Mouse (Mus musculus) kidney, adult 18-20 months (tissue): Measurements from ENCODE around the gene Ppp1r3f.
A peak's percentile ranks its signal among the peaks of the same experiment; 100 is the strongest.

ENCODE experiments used
- DNase-seq: peaks from one replicate; pipeline ENCODE4 v3.0.0; 2021

Ppp1r3f gene

DNA sequence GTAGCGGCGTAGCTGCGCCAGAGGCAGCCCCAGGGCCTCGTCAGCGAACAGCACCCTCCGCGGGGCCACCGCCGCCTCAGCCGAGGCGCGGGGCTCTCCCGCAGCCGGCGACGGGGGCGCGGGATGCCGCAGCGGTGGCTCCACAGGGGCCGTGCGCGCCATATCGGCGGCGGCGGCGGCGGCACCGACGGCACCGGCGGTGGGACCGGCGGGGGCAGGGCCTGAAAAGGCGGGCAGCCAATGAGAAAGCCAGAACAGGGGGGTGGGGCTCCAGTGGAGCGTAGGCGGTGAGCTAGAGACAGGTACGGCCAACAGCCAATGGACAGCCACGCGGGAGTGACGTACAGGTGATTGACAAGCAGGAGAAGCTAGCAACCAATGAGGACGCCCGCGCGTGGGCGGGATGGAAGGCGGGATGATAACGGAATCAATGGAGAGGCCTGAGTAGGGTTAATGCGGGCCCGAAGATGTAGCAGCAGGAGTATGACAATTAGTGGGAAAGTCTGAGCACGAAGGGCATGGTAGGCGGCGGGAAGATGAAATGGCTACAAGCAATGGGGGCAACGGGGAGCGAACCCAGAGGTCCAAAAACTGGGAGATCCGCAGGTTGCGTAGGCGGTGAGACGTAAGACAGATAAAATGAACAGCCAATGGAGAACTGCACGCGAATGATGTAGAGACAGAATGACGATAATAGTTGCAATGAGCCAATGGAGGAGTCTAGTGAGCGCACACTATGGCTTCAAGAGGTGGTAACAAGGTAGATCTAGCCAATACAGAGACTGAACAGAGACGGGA, at the start of gene Ppp1r3f:
Gene Ppp1r3f (minus strand): TSS at position 197 of the 798 bp plus-strand sequence.
- peak; percentile 90 for DNase-seq

DNA sequence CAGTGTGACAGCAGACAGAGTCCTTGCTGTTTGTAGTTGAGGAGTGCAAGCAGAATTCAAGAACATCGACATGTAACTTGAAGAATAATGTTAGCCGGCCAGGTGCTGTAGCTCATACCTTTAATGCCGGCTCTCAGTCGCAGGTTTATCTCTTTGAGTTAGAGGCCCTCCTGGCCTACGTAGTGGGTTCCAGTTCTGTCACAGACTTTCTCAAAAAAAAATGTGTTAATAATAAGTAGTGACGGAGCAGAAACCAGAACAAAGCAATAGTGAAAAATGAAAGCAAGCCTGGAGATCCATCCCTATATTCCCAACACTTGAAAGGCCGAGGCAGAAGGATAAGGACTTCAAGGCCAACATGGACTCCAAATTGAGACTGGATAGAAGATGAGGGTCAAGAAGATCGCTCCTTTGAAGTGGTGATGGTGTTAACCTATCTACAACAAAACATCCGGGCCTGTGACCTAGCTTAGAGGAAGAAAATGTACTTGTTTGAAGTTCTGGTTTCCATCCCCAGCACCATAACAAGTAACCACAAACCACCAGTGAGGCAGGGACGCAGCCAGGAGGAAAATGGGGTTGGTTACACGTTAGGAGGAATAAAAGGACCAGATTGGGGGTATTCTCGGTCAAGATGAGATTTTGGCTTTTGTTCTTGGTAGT, 43.9 kb upstream of the Ppp1r3f start:
- no peak for DNase-seq

DNA sequence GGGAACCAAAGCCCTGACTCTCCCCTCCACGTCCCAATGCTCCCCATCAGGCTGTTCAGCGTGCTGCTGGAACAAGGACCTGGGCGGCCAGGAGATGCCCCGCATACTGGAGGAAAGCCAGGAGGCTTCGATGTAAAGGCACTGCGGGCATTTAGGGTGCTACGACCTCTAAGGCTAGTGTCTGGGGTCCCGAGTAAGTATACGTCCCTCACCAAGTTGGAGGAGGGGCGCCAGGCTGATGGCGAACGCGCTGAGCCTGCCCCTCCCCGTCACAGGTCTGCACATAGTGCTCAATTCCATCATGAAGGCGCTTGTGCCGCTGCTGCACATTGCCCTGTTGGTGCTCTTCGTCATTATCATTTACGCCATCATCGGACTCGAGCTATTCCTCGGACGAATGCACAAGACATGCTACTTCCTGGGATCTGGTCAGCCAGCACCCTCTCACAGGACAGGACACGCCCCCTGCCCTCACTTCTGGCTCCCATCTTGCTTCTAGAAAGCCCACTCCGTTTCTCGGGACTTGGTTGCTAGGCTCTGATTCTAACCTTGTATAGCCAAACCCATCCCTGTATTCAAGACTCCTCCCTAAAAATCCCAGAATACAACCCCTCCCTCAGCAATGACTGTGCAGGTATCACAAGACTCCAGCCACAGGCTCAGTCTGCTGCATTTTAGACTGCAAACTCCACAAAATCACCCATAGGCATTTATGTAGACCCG, 36.6 kb upstream of the Ppp1r3f start:
- no peak for DNase-seq

DNA sequence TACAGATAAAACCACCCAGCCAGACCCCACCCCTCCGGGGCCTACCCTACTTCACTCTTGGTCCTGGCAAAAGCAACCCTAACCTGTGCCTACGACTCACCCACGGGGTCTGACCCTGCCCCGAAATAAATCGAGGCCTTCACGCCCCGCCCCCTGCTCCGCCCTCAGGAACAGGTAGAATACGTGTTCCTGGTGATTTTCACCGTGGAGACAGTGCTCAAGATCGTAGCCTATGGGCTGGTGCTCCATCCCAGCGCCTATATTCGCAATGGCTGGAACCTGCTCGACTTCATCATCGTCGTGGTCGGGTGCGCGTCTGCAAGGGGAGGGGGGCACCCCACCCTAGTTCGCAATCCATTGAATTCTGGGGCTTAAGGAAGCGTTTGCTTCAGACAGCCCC, 36.0 kb upstream of the Ppp1r3f start:
- no peak for DNase-seq

DNA sequence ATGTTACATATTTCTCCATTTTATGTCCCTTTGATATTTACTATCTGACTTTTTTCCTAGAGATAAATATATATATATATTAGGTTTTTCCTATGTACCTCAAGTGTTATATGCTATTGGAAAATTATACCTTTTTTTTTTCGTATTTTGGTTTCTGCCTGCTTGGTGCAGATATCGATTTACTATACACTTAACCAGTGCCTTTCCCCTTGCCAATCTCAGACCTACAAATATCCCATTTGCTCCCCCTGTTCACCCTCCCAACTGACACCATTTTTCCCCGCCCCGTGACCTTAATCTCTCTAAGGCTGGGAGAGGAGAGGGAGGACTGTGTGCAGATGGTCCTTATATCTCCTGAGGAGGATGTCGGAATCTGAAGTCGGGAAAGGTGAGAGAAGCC, 32.7 kb upstream of the Ppp1r3f start, which contains the start of gene Cacna1f:
Gene Cacna1f (plus strand): TSS at position 301 of the 400 bp plus-strand sequence.
- DNase-seq: no peak

DNA sequence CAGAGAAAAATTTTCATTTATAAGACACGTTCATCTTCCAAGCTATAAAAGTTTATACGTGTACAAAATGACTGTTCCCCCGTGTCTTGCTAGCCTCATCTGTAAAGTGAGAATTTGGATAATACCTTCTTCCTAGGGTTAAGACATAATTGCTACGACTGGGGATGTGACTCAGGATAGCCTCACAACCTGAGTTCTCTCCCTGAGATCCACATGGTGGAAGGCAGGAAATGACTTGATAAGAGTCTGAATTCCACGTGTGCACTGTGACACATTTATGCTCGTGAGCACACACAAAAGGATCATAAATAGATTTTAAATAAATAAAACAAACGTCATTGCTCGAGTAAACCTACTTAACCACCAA, 31.5 kb upstream of the Ppp1r3f start:
- no peak for DNase-seq

DNA sequence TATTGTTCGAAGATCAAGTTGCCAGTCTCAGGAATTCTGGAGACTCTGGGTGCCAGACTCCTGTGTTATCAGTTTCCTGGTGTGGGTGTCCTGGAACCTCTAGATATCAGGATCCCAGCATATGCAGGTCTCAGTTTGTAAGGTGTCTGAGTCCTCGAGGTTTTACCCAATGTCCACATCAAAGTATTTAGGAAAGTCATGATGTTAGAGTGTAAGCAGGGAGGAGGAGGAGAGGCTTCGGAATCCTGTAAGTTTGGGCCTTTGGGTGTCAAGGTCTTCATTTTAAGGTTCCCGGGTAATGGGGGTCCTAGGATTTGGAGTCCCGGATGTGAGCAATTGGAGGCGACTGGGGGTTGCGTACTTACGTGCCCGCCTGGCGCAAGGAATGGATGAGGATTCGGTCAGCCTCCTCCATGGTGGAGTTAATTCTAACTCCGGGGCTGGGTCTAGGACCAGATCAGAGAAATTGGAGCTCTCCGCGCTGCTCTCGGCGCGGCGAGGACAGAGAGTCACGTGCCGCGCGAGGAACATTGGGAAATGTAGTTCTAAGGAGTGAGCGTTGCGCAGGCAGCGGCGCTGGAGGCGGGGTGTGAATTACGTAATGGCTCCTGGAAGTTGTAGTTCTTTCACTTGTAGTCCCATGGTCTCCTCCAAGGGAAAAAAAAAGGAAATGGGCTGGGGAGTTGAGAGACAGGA, 30.9 kb upstream of the Ppp1r3f start, which contains the start of gene Ccdc22:
Gene Ccdc22 (minus strand): TSS at position 639 of the 696 bp plus-strand sequence.
- DNase-seq: peak; percentile 84

DNA sequence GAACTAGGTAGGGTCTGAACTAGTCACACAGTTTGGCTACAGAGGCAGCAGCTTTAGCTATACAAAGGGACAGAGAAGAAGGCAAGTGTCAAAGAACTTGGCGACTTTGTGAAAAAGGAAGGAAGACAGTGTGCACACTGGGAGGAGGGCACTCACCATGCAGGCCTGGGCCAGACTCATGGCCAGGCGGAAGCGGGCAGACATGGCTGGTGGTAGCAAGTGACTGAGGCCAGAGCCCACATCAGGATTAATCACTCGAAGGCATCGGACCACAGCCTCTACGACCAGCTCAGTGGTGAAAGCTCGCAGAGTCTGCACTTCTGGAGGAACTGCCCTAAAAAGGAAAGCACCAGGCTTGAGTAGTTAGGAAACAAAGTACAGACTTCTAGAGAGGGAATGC, 29.9 kb upstream of the Ppp1r3f start:
- DNase-seq: no peak

DNA sequence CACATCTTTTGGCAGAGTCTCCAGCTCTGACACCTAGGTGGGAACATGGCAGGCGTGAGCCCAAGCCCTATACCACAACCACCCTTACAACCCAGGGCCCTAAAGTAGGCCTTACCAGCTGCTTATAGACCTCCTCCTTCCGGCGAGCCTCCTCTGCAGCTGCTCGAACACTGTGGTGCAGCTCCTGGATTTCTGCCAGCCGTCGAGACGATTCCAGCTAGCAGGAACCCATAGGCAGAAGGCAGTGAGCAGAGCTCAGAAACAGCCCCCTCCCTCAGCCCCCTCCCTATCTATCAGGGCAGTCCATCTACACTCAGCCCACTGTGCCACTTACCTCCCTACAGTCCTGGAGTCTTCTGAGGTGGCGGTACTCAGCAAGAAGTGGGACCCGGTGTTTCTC, 21.3 kb upstream of the Ppp1r3f start:
- no peak for DNase-seq

DNA sequence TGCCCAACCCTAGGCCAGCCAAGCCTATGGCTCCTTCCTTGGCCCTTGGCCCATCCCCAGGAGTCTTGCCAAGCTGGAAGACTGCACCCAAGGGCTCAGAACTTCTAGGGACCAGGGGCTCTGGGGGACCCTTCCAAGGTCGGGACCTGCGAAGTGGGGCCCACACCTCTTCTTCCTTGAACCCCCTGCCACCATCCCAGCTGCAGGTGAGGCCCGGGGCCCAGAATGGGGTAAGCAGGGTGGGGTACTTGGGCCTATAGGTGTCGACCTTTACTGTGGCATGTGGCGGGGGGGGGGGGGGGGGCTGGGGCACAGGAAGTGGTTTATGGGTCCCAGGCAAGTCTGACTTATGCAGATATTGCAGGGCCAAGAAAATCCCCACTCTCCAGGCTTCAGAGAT, 12.3 kb upstream of the Ppp1r3f start:
- no peak for DNase-seq

DNA sequence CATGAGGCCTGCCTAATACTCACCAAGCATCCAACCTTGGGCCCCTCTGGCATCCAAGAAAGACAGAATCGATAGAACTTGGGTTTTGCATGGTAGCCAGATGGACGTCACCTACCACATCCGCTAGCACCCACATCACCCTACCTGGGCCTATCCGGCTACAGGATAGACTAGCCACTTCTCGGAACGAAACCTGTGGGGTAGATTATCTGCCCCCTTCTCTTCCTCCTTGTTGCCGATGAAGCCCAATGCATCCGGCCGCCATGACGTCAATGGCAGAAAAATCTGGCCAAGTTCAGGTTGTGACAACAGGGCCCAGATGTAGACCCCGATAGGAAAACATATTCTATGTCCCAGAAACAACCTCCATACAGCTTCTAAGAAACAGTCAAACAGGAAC, 9.8 kb upstream of the Ppp1r3f start:
- DNase-seq: no peak

DNA sequence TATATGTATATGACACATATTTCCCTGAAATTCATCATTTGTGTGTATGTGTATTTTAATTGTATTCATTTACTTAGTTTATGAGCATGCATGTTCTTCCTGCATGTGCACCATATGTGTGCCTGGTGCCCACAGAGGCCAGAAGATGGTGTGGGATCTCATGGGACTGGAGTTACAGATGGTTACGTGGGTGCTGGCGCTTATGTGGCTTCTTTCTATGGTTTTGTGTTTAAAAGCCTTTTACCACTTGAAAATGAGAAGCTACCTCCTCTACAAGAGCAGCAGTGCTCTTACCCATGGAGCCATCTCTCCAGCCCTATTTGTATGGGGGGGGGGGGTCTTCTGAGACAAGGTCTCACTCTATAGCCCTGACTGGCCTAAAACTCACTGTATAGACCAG, 7.1 kb upstream of the Ppp1r3f start:
- DNase-seq: no peak

DNA sequence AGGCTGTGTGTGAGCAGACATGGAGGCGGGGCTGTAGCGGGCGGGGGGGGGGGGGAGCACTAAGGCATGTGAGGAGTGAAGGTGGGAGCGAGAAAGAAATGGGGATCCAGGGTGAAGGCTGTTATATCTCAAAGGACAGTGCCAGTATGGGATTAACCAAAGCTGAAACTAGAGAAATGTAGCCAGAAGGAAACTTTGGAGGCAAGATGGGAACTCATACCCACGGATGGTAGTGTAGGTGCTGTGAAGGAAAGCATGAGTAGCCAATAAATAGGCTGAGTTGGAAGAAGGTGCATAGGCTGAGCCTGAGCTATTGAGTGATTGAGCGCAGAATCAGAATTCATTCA, 775 bp upstream of the Ppp1r3f start:
- DNase-seq: no peak

DNA sequence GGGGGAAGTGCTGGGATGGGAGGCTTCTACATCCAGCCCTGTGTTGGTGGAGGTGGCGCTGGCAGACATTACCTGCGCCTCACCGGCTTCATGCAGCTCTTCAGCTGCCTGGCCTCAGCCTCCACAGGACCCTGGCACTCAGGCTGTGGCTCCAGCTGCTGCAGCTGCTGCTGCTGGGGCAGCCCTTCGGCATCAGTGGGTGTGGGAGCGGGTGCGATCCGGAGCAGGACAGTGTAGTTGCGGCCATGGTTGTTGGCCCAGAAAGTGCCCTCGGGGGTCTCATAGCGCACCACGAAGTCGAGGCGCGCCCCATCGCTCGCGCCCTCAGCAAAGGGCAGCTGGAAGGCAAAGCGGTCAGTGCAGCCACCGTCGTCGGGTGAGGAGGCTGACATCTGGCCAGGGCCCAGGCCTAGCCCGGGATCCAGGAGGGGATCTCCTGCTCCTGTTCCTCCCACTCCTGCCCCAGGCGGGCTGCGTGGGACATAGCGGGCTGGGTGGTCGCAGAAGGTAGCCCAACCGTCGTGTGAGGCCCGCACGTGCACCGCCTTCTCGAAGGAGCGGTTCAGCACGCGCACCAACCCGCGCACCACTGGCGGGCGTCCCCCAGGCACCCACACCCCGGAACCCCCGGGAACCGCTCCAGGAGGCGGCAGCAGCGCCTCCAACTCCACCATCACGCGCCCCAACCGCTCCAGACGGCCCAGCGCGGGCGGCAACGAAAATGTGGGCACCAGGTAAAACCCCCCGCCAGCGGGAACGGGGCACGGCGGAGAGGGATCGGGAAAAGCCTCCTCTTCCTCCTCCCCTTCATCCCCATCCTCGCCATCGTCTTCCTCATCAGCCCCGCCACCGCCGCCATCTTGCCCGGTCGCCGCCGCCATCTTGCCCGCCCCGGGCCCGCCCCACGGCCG, 652 bp downstream of the Ppp1r3f start, which contains the start of gene Foxp3:
Gene Foxp3 (plus strand): TSS at position 469 of the 911 bp plus-strand sequence.
- DNase-seq: peak; percentile 16

DNA sequence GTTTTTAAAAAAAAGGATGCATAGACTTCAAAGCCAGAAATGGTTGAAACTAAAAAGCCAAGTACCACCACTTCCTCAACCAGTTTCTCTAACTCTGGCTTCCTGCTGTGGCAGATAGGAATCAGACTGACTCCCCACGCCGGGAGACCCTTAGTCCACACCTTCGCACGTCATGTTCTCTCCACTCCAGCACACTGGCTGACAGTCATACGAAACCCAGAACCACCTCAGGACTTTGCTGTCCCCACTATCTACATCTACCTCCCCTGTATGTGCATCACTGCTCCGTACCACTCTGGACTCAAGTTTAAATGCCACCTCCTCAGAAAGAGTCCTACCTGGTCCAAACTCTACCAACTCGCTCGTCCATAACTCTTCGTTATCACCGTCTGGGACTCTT, 1.6 kb downstream of the Ppp1r3f start:
- DNase-seq: no peak

DNA sequence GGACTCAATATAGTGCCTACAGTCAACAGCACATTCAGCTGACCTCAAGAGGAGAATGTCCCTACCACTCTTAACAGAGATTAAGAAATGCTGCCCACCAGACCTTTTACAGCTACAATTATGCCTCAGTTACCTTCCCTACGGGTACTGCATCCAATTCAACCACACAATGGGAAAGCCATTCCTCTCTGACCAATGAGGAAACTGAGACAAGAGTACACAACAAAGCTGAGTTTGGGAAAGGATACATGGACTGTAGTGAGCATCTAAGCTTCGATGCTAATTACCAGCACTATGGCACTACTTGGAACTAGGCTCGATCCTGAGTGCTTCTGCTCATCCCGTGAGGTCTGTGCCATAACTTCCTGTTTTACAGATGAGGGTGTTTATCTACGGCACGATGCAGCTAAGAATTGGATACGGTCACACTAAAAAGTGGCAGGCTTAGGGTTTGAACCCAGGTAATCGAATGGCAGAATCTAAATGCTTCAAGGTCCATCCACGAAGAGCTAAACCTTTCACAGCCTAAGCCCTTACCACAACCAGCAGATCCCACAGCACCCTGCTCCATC, 2.4 kb downstream of the Ppp1r3f start:
- no peak for DNase-seq

DNA sequence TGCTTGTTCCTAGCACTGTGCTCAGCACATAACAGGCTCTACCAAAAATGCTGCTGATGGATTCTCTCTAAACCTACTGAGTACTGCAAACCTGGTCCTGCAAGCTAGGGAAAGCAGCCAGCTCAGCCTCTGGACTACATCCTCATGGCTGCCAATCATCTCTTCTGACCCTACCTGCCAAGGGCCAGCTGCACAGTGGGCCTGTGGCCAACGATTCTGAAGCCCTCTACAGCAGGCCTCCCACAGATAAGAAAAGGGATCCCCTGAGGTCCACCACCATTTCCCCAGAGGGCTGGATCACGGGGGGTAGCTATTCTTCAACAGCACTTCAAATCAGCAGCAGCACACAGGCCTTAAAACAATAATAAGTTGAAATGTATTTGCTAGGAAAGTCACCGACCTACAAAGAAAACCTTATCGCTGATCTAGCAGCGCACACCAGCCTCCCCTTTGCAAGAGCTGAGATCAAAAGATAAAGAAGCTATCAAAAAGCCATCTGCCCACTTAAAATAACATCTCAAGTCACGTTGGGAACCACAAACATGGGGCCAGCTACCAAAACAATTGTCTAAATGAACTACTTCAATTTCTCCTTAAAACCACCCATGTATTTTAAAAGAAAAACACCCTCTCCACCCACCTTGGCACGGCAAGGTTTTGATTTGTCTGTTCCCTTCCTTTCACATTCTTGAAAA, 3.5 kb downstream of the Ppp1r3f start:
- DNase-seq: no peak

DNA sequence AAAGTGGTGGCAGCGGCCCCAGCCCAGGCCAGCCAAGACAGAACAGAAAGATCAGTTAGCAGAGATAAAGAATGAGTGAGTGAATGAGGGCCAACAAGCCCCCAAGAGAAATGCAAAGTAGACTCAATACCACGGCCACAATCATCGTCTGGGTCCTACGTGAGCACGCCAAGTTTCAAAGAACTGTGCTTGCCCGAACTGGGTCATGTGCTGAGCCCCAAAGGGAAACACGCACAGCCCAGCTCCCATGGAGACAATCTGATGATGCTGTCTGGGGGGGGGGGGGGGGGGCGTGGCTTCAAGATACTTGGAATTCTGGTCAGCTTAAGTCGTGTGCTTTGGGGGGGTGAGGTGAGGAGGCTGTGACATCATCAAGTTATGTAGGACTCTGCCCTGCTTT, 6.6 kb downstream of the Ppp1r3f start:
- no peak for DNase-seq

DNA sequence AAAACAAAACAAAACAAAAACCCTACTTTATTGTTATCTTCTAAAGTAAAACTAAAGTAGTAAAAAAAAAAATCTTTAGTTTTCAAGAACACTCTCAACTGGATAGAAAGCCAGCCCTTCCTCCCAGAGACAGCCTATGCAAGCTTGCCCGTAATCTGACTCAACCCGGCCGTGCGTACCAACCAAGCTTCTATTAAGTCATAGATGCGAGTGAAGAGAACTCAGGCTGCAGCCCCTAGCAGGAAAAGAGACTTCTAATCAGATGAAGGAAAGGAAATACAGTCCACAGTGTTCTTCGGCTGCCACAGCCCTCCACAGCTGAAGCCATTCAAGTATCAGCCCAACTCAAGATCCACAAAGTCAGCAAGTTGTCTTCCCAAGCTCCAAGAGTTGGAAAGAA, 7.7 kb downstream of the Ppp1r3f start:
- no peak for DNase-seq

DNA sequence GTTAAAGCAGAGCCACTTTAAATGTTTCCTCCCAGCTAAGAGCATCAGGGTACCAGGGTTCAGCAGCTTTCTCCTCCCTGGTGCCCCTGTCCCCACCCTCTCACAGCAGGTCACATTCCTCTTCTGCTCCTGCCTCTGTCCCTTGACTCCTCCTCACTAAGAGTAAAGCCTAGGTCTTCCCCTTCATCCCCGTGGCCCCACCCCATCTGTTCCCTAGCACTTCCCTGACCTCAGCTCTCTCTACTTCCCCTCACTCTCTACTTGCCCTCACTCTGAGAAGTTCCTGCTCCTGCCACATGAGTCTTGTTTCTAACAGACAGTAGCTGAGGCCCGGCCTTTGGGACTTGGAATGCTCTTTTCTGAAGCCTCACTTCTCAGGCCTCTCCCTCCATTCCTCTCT, 11.0 kb downstream of the Ppp1r3f start:
- no peak for DNase-seq

DNA sequence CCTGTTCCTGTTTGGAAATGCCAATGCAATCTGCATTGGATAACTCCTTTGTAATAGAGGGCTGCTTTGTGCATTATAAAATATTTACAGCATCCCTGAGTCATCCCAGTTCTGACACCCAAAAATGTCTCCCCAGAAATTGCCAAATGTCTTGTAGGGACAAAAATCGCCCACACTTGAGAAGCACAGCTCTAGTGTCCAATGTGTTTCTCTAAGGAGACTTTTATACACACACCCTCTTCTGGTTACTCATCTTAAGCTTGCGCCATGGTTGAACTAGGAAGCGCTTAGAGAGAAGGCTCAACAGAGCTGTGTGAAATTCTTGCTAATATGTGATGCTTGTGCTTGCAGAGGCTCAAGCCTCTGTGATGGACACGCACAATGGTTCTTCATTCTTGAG, 20.6 kb downstream of the Ppp1r3f start:
- DNase-seq: no peak
